In genomic region chr7:132373594-132374378, GRCm38 (mm10) we compare ENCODE assay signal across 8 mouse cellular contexts. TPM values are rescaled to one million over a fixed set of nuclear protein-coding genes. Genes with fewer than 3 reads are reported as not detected.
DNase-seq lines count a peak whose midpoint lies in the region; ATAC-seq and TF ChIP-seq lines count a peak whose summit lies in the region.

No protein-coding gene starts in this region.

- no peak; the same call in 1 of the 2 replicates for ATAC-seq in lung, postnatal 0 days
- ATAC-seq in stomach, embryonic 15.5 days (ENCODE audit: insufficient read depth, low FRiP score, low read depth) = no peak
- no peak for ATAC-seq in activated CD4-positive, CD25-positive, alpha-beta regulatory T cell, adult 4 months

- intact Hi-C loops in gastrocnemius, postnatal 36 days (cut with DNase I) = no loop called here

- no peaks in the 10 kb centered on the region for H3K36me3 ChIP-seq in lung, postnatal 0 days (ENCODE audit: insufficient read depth, low read length)
- no peaks in the 10 kb centered on the region for H3K36me3 ChIP-seq in stomach, embryonic 15.5 days

- H3K4me1 ChIP-seq in lung, postnatal 0 days (ENCODE audit: insufficient read depth, low read depth, low read length) = no peaks in the 10 kb centered on the region
- H3K4me1 ChIP-seq in stomach, embryonic 15.5 days = peaks cover 11% of the 10 kb centered on the region; the same call in 1 of the 2 replicates

- peak; percentile 21 for DNase-seq in cerebellum, adult 11-12 months
- no peak for DNase-seq in cerebellum, postnatal 4 days (ENCODE audit: low spot score in 2 of 2)
- no peak for DNase-seq in lung, postnatal 0 days (ENCODE audit: low spot score)
- no peak for DNase-seq in lung, postnatal 36 days
- peak; percentile 39 to 47 for DNase-seq in layer of hippocampus, postnatal 14 days (ENCODE audit: low spot score in 2 of 2)
- DNase-seq in gastrocnemius, postnatal 36 days = no peak

- H3K9me3 ChIP-seq in lung, postnatal 0 days (ENCODE audit: low read length) = no peaks in the 10 kb centered on the region
- no peaks in the 10 kb centered on the region for H3K9me3 ChIP-seq in stomach, embryonic 15.5 days

- H3K4me3 ChIP-seq in lung, postnatal 0 days (ENCODE audit: low read depth, low read length) = no peak overlapping the region
- H3K4me3 ChIP-seq in stomach, embryonic 15.5 days (replicated peaks) = no peak overlapping the region

- TF ChIP-seq CTCF in lung, postnatal 0 days (IDR thresholded peaks at IDR 0.05) = peak; percentile 43

- no peak overlapping the region for H3K27ac ChIP-seq in lung, postnatal 0 days (ENCODE audit: low read length)
- H3K27ac ChIP-seq in stomach, embryonic 15.5 days = 0 out of 2 replicates have a peak overlapping the region, but pooled peaks have one; percentile 26

- no peaks in the 10 kb centered on the region for H3K27me3 ChIP-seq in lung, postnatal 0 days (replicated peaks; ENCODE audit: insufficient read depth, low read length)
- H3K27me3 ChIP-seq in stomach, embryonic 15.5 days (replicated peaks) = no peaks in the 10 kb centered on the region

- no peak overlapping the region for H3K9ac ChIP-seq in lung, postnatal 0 days (replicated peaks; ENCODE audit: low read depth)
- no peak overlapping the region for H3K9ac ChIP-seq in stomach, embryonic 15.5 days

- no peak for TF ChIP-seq EP300 in lung, postnatal 0 days (IDR thresholded peaks at IDR 0.05)

- 64% methylated on average over 10 of the region's 10 CpGs for WGBS in lung, postnatal 0 days
- WGBS in stomach, embryonic 15.5 days = 53% methylated on average over 10 of the region's 10 CpGs

- no peak overlapping the region for H3K4me2 ChIP-seq in lung, postnatal 0 days (replicated peaks; ENCODE audit: low read depth, low read length)
- H3K4me2 ChIP-seq in stomach, embryonic 15.5 days = peak overlapping the region; percentile 21; the same call in 1 of the 2 replicates

RNA-seq across cellular contexts. Expression of gene Chst15, which starts 56.8 kb away (rescaled TPM):
- 13.1 and 14.1 TPM in 2 replicates for polyA plus RNA-seq in lung, postnatal 0 days (2015; fragmentation: Nextera tagmentation; extraction: Ambion mirVana)
- 10 to 100 TPM; 33.8 to 37.6 TPM for total RNA-seq in layer of hippocampus, postnatal 14 days (2021)
- 26.1 and 27.5 TPM in 2 replicates for polyA plus RNA-seq in stomach, embryonic 15.5 days (2015; fragmentation: Nextera tagmentation; extraction: Ambion mirVana)
- 1 to 10 TPM; 2.3 to 2.6 TPM for total RNA-seq in gastrocnemius, postnatal 36 days (2021)
- polyA plus RNA-seq in activated CD4-positive, CD25-positive, alpha-beta regulatory T cell, adult 4 months (2017; shearing (Covaris generic)) = 1 to 10 TPM; 2.1 to 4.0 TPM

Comparison
In these comparisons a context has a peak if more than half of its experiments do, and no peak if none do; other contexts are left out.
1. DNase-seq: peak in cerebellum, adult 11-12 months (single experiment) and layer of hippocampus, postnatal 14 days (2 of 2); none in cerebellum, postnatal 4 days (0 of 2), lung, postnatal 0 days (single experiment), lung, postnatal 36 days (single experiment) and gastrocnemius, postnatal 36 days (0 of 2).